Mouse (Mus musculus) hindbrain, embryonic 11.5 days (tissue): ENCODE data around the gene Cic. TPM values are rescaled to one million over a fixed set of nuclear protein-coding genes. Genes with fewer than 3 reads are reported as not detected.

Source experiments
- ATAC-seq: fragments of 200-750 bp; cut with Nextera tagmentation; 2 replicates; pipeline ENCODE4 v1.8.0; 2017; ENCODE audit warnings: mild to moderate bottlenecking, moderate TSS enrichment, moderate library complexity; ENCODE audit not compliant: low FRiP score
- DNase-seq: peaks from one replicate; pipeline ENCODE4 v3.0.0-alpha.2; 2015; ENCODE audit warnings: low spot score
- H3K27ac ChIP-seq: fragments of 300-500 bp; sonication (generic); 2 replicates; pipeline ENCODE4 v1.5.1; 2014; ENCODE audit warnings: mild to moderate bottlenecking, low read depth, low read length
- H3K27me3 ChIP-seq: fragments of 300-500 bp; sonication (generic); 2 replicates; pipeline ENCODE4 v1.6.1; 2014; ENCODE audit warnings: mild to moderate bottlenecking, low read length, moderate library complexity, mixed read lengths; ENCODE audit not compliant: control insufficient read depth, insufficient read depth
- H3K36me3 ChIP-seq: fragments of 300-500 bp; sonication (generic); 2 replicates; pipeline ENCODE4 v1.6.1; 2014; ENCODE audit warnings: mild to moderate bottlenecking, low read length, moderate library complexity, mixed read lengths; ENCODE audit not compliant: control insufficient read depth, insufficient read depth
- H3K4me1 ChIP-seq: fragments of 300-500 bp; sonication (generic); replicated peaks from 2 replicates; pipeline ENCODE4 v1.6.1; 2014; ENCODE audit warnings: low read length, mixed read lengths; ENCODE audit not compliant: control insufficient read depth, insufficient read depth
- H3K4me2 ChIP-seq: fragments of 300-500 bp; sonication (generic); replicated peaks from 2 replicates; pipeline ENCODE4 v1.6.1; 2014; ENCODE audit warnings: mild to moderate bottlenecking, low read depth, low read length
- H3K4me3 ChIP-seq: fragments of 300-500 bp; sonication (generic); 2 replicates; pipeline ENCODE4 v1.5.1; 2014; ENCODE audit warnings: low read depth, low read length
- H3K9ac ChIP-seq: fragments of 300-500 bp; sonication (generic); 2 replicates; pipeline ENCODE4 v1.6.1; 2014; ENCODE audit warnings: low read depth, low read length
- H3K9me3 ChIP-seq: fragments of 300-500 bp; sonication (generic); 2 replicates; pipeline ENCODE4 v1.6.1; 2016; ENCODE audit warnings: low read length; ENCODE audit not compliant: control insufficient read depth
- WGBS: fragments of 180-500 bp; shearing (Covaris S2); extraction: QIAGEN DNeasy Blood & Tissue Kit; methylation state at CpG from one replicate; pipeline ENCODE4 v1.1.7; 2014; 5-methylcytosine and 5-hydroxymethylcytosine counted together
- polyA plus RNA-seq: library from polyadenylated mRNA; unstranded; fragments of >200 nt; fragmentation: Nextera tagmentation; extraction: Ambion mirVana; gene quantifications from 2 replicates; pipeline ENCODE4 v1.2.1, GENCODE M21; 2014

Gene Cic
- polyA plus RNA-seq, 1 experiment from 2014 or later, result 39.0 TPM

- Histone ChIP-seq H3K9me3 (no peaks in the 10 kb centered on the region), H3K9ac (no peak overlapping the region), H3K4me1 (peaks cover 22% of the 10 kb centered on the region), H3K27ac (no peak overlapping the region), H3K4me3 (no peak overlapping the region), H3K27me3 (no peaks in the 10 kb centered on the region), H3K36me3 (no peaks in the 10 kb centered on the region), H3K4me2 (no peak overlapping the region)
- WGBS, result 89% methylated on average over 4 of the region's 4 CpGs
- ATAC-seq, result no peak
- no peak for DNase-seq
Measured at GRCm38 (mm10) chr7:25277405-25277804, 9.9 kb downstream of the Cic start.

GRCm38 (mm10) chr7:25277998-25278340, 10.5 kb downstream of the Cic start:
- no peak for ATAC-seq
- H3K36me3 ChIP-seq, result no peaks in the 10 kb centered on the region
- peak overlapping the region; percentile 98 for H3K4me2 ChIP-seq
- H3K27me3 ChIP-seq, result no peaks in the 10 kb centered on the region
- H3K9ac ChIP-seq, result no peak overlapping the region
- no peak overlapping the region; the same call in 1 of the 2 replicates for H3K27ac ChIP-seq
- WGBS, result 19% methylated on average over 4 of the region's 4 CpGs
- no peaks in the 10 kb centered on the region for H3K9me3 ChIP-seq
- DNase-seq, result no peak
- H3K4me3 ChIP-seq, result peak overlapping the region; percentile 60
- H3K4me1 ChIP-seq, result peaks cover 22% of the 10 kb centered on the region

DNA sequence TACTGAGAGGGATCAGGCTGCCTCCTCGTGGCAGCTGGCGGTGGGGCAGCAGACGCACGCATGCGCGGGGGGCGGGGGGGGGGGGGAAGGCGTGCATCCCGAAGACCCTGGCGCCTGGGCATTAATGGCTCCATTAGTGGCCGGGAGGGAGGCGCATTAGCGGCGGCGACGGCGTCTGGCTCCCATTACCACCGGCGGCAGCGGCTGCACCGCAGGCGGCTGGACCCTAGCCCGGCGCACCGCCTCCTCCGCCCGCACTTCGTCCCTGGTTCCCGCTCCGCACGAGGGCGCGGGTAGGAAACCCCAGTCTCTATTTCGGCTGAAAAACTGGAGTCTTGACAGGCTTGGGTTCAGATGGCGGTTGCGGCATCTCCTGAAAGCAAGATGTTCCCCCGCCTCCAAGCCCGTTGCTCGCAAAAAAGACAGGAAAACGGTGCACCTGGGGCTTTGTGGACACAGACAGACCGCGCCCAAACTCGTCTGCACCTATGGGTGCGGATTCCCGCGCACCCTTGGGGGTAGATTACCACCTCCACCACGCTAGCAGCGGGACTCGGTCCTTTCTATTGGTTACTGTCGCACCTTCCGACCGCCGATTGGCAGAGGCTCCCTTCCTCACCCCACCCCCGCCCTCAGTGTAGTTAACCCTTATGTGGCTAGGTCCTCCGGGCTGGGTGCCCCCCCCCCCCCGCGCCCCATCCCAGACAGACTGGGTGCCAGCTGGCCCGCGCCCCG, 11.0 kb downstream of the Cic start:
- peak; percentile 86 for DNase-seq
- ATAC-seq, result peak; percentile 76
- Histone ChIP-seq H3K27me3 (no peaks in the 10 kb centered on the region), H3K27ac (peak overlapping the region; percentile 99), H3K9me3 (no peaks in the 10 kb centered on the region), H3K36me3 (no peaks in the 10 kb centered on the region), H3K4me3 (peak overlapping the region; percentile 60), H3K4me2 (peak overlapping the region; percentile 98), H3K4me1 (peaks cover 26% of the 10 kb centered on the region), H3K9ac (peak overlapping the region; percentile 81)
- whole genome bisulfite sequencing, result under 1% methylated on average over 53 of the region's 60 CpGs

DNA sequence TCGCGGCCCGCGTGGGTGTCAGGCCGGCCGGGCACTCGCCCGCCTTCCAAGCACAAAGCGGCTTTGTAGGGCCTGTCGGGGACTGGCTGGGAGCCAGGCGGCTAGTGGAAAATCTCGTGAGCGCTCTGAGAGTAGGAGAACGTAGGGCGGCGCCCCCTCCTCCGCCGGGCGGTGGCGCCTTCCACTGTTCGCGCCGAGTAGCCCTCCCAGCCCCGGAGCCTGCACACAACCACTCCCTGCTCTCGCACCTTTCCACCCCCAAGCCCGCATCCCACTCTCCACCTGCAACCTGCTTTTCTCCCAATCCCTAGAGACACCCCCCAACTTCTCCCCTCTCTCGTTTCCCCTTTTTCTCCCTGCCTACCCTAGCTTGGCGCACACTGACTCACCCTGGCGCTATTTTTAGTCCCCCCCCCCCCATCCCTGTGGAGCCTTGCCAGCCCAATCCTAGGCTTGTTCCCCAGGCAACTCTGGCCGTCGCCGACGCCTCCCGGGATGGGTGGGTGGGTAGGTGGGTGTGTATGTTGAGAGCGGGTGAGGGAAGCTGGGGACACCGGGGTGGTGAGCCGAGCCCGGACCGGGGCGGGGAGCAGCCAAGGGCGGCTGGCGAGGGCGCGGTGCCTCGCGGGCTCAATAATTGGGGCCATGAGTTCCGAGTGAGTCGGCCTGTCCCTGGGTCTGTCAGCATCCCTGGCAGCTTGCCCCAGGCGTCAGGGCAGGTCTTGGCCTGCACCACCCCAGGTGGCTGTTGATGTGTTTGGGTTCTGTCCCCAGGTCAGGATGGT, 11.8 kb downstream of the Cic start:
- Histone ChIP-seq H3K27ac (peak overlapping the region; percentile 99), H3K27me3 (no peaks in the 10 kb centered on the region), H3K9me3 (no peaks in the 10 kb centered on the region), H3K4me2 (peak overlapping the region; percentile 98), H3K9ac (peak overlapping the region; percentile 81), H3K36me3 (no peaks in the 10 kb centered on the region), H3K4me3 (peak overlapping the region; percentile 60), H3K4me1 (peaks cover 33% of the 10 kb centered on the region)
- ATAC-seq (peak; percentile 68), DNase-seq (peak; percentile 88)
- 0% methylated on average over 38 of the region's 49 CpGs for WGBS

DNA sequence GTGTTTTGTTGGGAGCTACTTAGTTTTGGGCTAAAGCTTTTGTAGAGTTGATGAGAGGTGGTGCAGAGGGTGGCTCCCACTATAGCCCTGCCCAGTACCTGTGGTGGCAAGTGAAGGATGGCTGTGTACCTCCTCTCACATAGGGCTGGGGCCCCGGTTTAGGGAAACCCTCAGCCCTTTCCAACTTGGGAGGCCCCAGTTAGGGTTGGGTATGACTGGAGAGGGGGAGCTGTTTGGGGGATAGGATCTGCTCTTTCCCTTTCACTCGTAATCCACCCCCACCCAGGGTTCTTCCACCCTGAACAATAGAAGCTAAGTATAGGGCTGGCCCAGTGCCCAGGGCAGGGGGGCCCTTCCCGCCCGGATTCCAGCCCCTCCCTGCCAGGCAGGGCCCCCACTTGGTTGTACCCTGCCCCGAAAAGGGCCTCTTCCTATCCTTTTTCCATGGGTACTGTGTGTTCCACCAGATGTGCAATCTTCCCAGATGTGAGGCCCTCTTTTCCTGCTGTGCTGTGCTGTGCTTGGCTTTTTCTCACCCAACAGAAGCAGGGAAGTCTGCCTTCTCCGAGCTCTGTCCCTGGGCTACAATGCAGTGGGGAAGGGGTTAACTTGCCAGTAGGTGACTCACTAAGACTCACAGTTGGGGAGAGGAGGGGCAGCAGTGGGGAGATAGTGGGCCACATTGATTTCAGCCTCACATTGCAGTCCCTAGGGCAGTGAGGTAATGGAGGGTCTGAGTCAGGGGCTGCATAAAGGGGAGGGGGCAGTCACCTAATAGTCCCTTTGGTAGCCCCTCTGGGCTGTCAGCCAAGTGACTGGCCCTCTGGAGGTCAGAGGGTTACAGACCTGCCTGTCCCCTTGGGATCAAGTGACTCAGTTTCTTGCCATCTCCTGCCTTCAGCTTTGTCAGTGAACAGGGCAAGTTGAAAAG, 12.6 kb downstream of the Cic start:
- H3K4me3 ChIP-seq, result peak overlapping the region; percentile 60

GRCm38 (mm10) chr7:25281166-25281733, 13.7 kb downstream of the Cic start:
- Histone ChIP-seq H3K4me3 (peak overlapping the region; percentile 57), H3K9ac (peak overlapping the region; percentile 55; the same call in 1 of the 2 replicates), H3K9me3 (no peaks in the 10 kb centered on the region), H3K36me3 (no peaks in the 10 kb centered on the region), H3K4me2 (peak overlapping the region; percentile 79), H3K4me1 (peaks cover 39% of the 10 kb centered on the region), H3K27ac (peak overlapping the region; percentile 99), H3K27me3 (no peaks in the 10 kb centered on the region)
- WGBS, result 24% methylated on average over 12 of the region's 12 CpGs
- ATAC-seq (no peak; the same call in 1 of the 2 replicates), DNase-seq (no peak)

More for the DNA sequence above, 12.6 kb downstream of the Cic start:
- peak overlapping the region; percentile 81 for H3K9ac ChIP-seq
- no peaks in the 10 kb centered on the region for H3K9me3 ChIP-seq
- ATAC-seq (peak; percentile 2; the same call in 1 of the 2 replicates), DNase-seq (peak; percentile 46)
- H3K4me1 ChIP-seq, result peaks cover 39% of the 10 kb centered on the region
- WGBS, result 2% methylated on average over 6 of the region's 6 CpGs
- peak overlapping the region; percentile 98 for H3K4me2 ChIP-seq
- H3K27me3 ChIP-seq, result no peaks in the 10 kb centered on the region
- peak overlapping the region; percentile 99 for H3K27ac ChIP-seq
- no peaks in the 10 kb centered on the region for H3K36me3 ChIP-seq

GRCm38 (mm10) chr7:25281734-25282601, 14.5 kb downstream of the Cic start:
- peak; percentile 80 for ATAC-seq
- H3K36me3 ChIP-seq, result 0 out of 2 replicates have a peak, but pooled peaks cover 3% of the 10 kb centered on the region

More at GRCm38 (mm10) chr7:25281734-25282601, 14.5 kb downstream of the Cic start:
- peak overlapping the region; percentile 57 for H3K4me3 ChIP-seq
- H3K27ac ChIP-seq, result peak overlapping the region; percentile 99
- peaks cover 39% of the 10 kb centered on the region for H3K4me1 ChIP-seq
- no peaks in the 10 kb centered on the region for H3K9me3 ChIP-seq
- H3K9ac ChIP-seq, result peak overlapping the region; percentile 76
- WGBS, result under 1% methylated on average over 70 of the region's 108 CpGs
- peak; percentile 98 for DNase-seq
- H3K27me3 ChIP-seq, result no peaks in the 10 kb centered on the region
- H3K4me2 ChIP-seq, result peak overlapping the region; percentile 79
